Mouse (Mus musculus) neural tube, embryonic 11.5 days (tissue): ENCODE measurements around the gene Capn5. TPM values are rescaled to one million over a fixed set of nuclear protein-coding genes. Genes with fewer than 3 reads are reported as not detected.
"Not testable (repeated sequence)": the region's sequence is repeated elsewhere in the genome, so short reads cannot be mapped to it uniquely, and the experiment has no call there.

Experiments used
- ATAC-seq: fragments of 200-750 bp; cut with Nextera tagmentation; 2 replicates; pipeline ENCODE4 v1.8.0; 2017; ENCODE audit warnings: moderate number of reproducible peaks, mild to moderate bottlenecking, moderate TSS enrichment, moderate library complexity; ENCODE audit not compliant: insufficient read depth, low FRiP score, low TSS enrichment
- DNase-seq: peaks from one replicate; pipeline ENCODE4 v3.0.0-alpha.2; 2015; ENCODE audit warnings: low spot score
- H3K27ac ChIP-seq: fragments of 300-500 bp; sonication (generic); 2 replicates; pipeline ENCODE4 v1.5.1; 2014; ENCODE audit warnings: low read depth, mild to moderate bottlenecking, low read length
- H3K27me3 ChIP-seq: fragments of 300-500 bp; sonication (generic); 2 replicates; pipeline ENCODE4 v1.6.1; 2014; ENCODE audit warnings: mild to moderate bottlenecking, low read length, mixed read lengths; ENCODE audit not compliant: control insufficient read depth, insufficient read depth
- H3K36me3 ChIP-seq: fragments of 300-500 bp; sonication (generic); 2 replicates; pipeline ENCODE4 v1.6.1; 2014; ENCODE audit warnings: mild to moderate bottlenecking, low read length, moderate library complexity, mixed read lengths; ENCODE audit not compliant: control insufficient read depth, insufficient read depth
- H3K4me1 ChIP-seq: fragments of 300-500 bp; sonication (generic); 2 replicates; pipeline ENCODE4 v1.6.1; 2014; ENCODE audit warnings: low read length, mixed read lengths; ENCODE audit not compliant: control insufficient read depth, insufficient read depth
- H3K4me2 ChIP-seq: fragments of 300-500 bp; sonication (generic); 2 replicates; pipeline ENCODE4 v1.6.1; 2014; ENCODE audit warnings: low read depth, mild to moderate bottlenecking, moderate library complexity
- H3K4me3 ChIP-seq: fragments of 300-500 bp; sonication (generic); 2 replicates; pipeline ENCODE4 v1.5.1; 2014; ENCODE audit warnings: low read depth, low read length
- H3K9ac ChIP-seq: fragments of 300-500 bp; sonication (generic); 2 replicates; pipeline ENCODE4 v1.6.1; 2014; ENCODE audit warnings: mild to moderate bottlenecking, low read length
- H3K9me3 ChIP-seq: fragments of 300-500 bp; sonication (generic); 2 replicates; pipeline ENCODE4 v1.6.1; 2016; ENCODE audit warnings: low read length; ENCODE audit not compliant: control insufficient read depth
- WGBS: fragments of 180-500 bp; shearing (Covaris S2); extraction: QIAGEN DNeasy Blood & Tissue Kit; methylation state at CpG from one replicate; pipeline ENCODE4 v1.1.7; 2014; 5-methylcytosine and 5-hydroxymethylcytosine counted together
- polyA plus RNA-seq: library from polyadenylated mRNA; unstranded; fragments of >200 nt; fragmentation: Nextera tagmentation; extraction: Ambion mirVana; gene quantifications from 2 replicates; pipeline ENCODE4 v1.2.1, GENCODE M21; 2014

Gene Capn5
- polyA plus RNA-seq, 1 experiment from 2014 or later: 8.0 TPM

DNA sequence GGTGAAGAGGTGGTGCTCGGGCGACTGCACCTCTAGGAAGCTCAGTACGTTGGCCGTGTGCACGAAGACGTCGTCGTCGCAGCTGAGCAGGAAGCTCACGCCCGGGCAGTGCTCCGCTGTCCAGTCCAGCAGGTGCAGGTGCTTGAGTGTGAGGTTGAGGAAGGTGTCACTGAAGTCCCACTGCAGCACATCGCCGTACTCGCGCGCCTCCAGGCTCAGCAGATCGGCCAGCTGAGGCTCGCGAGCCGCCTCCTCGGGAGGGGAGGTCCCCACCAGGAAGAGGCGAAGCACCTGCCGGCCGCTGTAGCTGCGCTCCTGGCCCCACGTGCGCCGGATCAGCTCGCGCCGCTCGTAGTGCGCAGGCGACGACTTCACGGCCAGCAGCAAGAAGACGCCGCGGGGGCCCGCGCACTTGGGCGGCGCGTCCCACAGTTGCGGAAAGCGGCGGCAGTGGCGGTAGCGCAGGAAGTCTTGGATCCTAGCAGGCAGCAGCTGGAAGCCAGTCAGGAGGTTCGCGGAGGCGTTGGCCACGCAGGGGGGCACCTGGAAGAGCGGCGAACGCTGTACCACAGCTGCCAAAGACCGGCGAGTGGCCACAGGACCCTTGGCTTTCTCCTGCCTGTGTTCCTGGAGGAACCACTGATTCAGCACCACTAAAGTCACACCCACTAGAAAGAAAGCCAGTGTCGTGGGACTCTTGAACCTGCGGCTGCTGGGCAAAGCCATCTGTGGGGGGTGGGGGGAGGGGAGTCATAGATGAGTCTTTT, 16.1 kb upstream of the Capn5 start:
- 2% methylated on average over 61 of the region's 61 CpGs for WGBS
- Histone ChIP-seq H3K4me1 (peaks cover 10% of the 10 kb centered on the region), H3K36me3 (no peaks in the 10 kb centered on the region), H3K4me2 (peak overlapping the region; percentile 70), H3K4me3 (peak overlapping the region; percentile 39), H3K27me3 (peaks cover 47% of the 10 kb centered on the region), H3K9ac (no peak overlapping the region; the same call in 1 of the 2 replicates), H3K27ac (no peak overlapping the region), H3K9me3 (no peaks in the 10 kb centered on the region)
- peak; percentile 45 for ATAC-seq
- DNase-seq: peak; percentile 59

DNA sequence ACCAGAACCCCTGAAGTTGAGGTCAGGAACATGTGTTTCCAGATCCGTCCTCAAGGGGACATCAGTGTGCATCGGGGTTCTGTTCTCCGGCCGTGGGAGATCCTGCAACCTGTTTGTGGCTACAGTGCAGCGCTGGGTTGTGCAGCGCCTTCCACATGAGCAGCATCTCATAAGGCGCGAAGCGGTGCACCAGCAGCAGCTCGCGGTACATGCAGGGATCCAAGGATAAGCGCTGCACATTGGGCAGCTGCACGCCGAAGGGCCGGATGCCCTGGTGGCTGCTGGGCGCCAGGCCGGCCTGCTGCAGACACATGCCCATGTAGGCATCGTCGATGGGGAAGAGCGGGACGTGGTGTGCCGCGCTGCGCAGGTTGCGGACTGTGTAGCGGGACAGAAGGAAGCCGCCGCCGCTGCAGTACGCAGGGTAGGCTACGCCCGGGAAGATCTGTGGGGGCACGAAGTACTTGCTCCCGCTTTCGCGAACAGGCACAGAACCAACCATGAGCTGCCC, 15.5 kb upstream of the Capn5 start:
- peak; percentile 64 for DNase-seq
- WGBS: 7% methylated on average over 36 of the region's 36 CpGs
- Histone ChIP-seq H3K36me3 (no peaks in the 10 kb centered on the region), H3K27me3 (peaks cover 47% of the 10 kb centered on the region), H3K9ac (no peak overlapping the region; the same call in 1 of the 2 replicates), H3K4me3 (peak overlapping the region; percentile 39), H3K27ac (no peak overlapping the region), H3K9me3 (no peaks in the 10 kb centered on the region), H3K4me2 (peak overlapping the region; percentile 70), H3K4me1 (peaks cover 10% of the 10 kb centered on the region)
- ATAC-seq: peak; percentile 71

DNA sequence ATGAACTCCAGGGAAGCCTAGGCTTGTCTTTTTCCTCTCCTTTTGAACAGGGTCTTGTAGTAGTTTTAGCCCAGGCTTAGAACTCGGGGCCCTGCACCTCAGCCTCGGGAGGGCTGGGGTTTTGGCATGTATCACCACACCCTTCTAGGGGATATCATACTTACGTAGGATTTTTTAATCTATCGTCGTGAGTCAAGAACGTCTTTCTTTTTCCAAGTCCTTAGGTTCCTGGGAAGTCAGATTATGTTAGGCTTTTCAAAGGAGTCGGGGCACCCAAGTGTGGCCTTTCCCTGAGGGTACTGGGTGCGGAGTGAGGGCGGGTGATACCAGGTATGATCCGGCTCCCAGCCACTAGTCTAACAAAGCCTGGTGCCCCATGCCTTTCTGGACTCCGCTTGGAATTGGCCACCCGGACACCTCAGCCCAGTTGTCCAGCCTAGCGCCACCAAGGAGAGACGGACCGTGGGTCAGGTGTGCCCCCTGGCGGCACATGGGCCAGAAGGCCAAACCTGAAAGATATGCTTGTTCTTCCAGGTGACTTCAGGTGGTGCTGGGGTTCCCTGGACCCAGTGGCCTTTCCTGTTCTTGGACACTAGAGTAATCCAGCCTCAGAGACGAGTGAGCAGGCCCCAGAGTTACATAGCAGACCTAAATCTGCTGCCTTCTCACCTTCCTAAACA, 13.6 kb upstream of the Capn5 start:
- H3K9ac ChIP-seq: no peak overlapping the region
- H3K4me1 ChIP-seq: peaks cover 10% of the 10 kb centered on the region
- no peaks in the 10 kb centered on the region for H3K36me3 ChIP-seq
- ATAC-seq (no peak), DNase-seq (no peak)
- H3K9me3 ChIP-seq: no peaks in the 10 kb centered on the region
- no peak overlapping the region for H3K4me3 ChIP-seq
- H3K27me3 ChIP-seq: peaks cover 47% of the 10 kb centered on the region
- WGBS: 60% methylated on average over 17 of the region's 17 CpGs
- no peak overlapping the region for H3K4me2 ChIP-seq
- H3K27ac ChIP-seq: no peak overlapping the region

DNA sequence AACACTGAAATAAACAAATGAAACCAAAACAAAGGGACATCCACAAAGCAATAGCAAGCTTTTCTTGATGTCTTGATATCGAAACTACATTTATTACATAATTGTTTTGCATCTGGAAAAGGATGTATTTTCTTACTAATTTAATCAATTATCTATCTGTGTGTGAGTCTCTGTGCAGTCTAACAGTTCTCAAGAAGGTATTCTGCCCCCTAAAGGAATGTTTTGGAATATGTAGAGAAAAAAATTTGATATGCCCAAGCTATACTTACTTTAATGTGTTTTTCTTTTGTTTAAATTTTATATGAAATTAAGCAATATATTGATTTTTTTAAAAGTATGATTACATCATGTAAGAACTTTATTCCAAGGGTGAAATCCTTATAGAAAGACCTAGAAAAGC, 12.5 kb upstream of the Capn5 start:
- Histone ChIP-seq H3K36me3 (no peaks in the 10 kb centered on the region), H3K9ac (no peak overlapping the region), H3K27ac (no peak overlapping the region), H3K4me2 (no peak overlapping the region), H3K27me3 (peaks cover 38% of the 10 kb centered on the region), H3K4me3 (no peak overlapping the region), H3K9me3 (no peaks in the 10 kb centered on the region), H3K4me1 (peaks cover 10% of the 10 kb centered on the region)
- ATAC-seq (no peak), DNase-seq (no peak)
- WGBS: 89% methylated on average over 1 of the region's 1 CpGs

DNA sequence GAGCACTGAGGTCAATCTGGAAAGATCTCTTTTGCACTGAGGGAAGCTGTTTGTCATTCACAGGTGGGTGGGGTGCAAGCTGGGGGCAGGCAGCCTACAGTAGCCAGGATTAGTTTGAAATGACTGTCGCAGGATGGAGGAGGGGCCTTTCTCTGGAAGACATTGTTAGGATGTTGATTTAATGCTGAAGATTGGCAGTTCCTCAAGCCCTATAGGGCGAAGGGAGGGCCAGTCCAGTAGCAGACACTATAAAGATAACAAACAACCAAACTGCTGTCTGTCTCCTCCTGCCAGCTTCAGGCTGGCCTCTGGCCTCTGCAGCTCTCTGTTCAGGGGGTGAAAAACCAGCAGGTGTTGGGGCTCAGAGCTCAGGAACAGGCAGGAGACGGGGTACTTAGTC, 11.7 kb upstream of the Capn5 start:
- no peak overlapping the region for H3K4me2 ChIP-seq
- H3K9ac ChIP-seq: no peak overlapping the region
- no peak for DNase-seq
- ATAC-seq: no peak
- no peaks in the 10 kb centered on the region for H3K9me3 ChIP-seq
- no peaks in the 10 kb centered on the region for H3K36me3 ChIP-seq
- H3K27me3 ChIP-seq: peaks cover 30% of the 10 kb centered on the region
- peaks cover 14% of the 10 kb centered on the region for H3K4me1 ChIP-seq
- 39% methylated on average over 3 of the region's 3 CpGs for WGBS
- no peak overlapping the region for H3K27ac ChIP-seq
- H3K4me3 ChIP-seq: no peak overlapping the region

DNA sequence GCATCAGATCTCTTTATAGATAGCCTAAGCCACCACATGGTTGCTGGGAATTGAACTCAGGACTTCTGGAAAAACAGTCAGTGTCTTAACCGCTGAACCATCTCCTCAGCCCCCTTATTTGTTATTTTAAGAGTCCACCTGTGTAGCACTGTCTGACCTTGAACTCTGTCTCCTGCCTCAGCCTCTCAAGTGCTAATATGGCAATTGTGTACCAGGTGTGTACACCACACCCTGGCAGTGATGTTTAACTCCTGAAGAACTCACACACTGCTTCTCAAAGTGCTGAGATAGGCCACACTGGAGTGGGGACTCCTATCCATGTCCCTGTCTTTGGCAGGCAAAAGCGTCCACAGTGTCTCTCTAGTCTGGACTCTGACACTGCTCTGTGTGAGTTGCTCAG, 10.6 kb upstream of the Capn5 start:
- Histone ChIP-seq H3K27me3 (peaks cover 19% of the 10 kb centered on the region), H3K4me3 (no peak overlapping the region), H3K9ac (no peak overlapping the region), H3K4me1 (peaks cover 6% of the 10 kb centered on the region), H3K36me3 (no peaks in the 10 kb centered on the region), H3K4me2 (no peak overlapping the region), H3K9me3 (no peaks in the 10 kb centered on the region), H3K27ac (no peak overlapping the region)
- DNase-seq (no peak), ATAC-seq (no peak)
- 87% methylated on average over 2 of the region's 2 CpGs for WGBS

DNA sequence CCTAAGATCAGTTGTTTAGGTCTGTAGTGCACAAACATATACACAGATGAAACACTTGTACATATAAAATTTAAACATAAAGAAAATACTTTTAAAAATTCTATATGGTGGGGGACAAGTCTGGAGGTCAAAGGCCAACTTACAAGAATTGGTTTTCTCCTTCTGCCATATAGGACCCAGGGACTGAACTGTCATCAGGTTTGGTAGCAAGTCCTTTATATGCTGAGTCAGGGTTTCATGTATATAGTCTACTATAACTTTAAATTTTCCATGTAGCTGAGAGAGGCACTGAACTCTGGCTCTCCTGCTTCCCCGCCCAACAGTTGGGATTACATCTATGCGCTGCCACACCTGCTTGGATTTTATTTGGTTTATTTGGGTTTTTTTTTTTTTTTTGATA, 10.2 kb upstream of the Capn5 start:
- peaks cover 15% of the 10 kb centered on the region for H3K27me3 ChIP-seq
- no peak overlapping the region for H3K4me2 ChIP-seq
- H3K4me3 ChIP-seq: no peak overlapping the region
- DNase-seq (no peak), ATAC-seq (no peak)
- H3K27ac ChIP-seq: no peak overlapping the region
- H3K9ac ChIP-seq: no peak overlapping the region
- WGBS: 98% methylated on average over 2 of the region's 2 CpGs
- peaks cover 4% of the 10 kb centered on the region; the same call in 1 of the 2 replicates for H3K4me1 ChIP-seq
- H3K9me3 ChIP-seq: no peaks in the 10 kb centered on the region
- no peaks in the 10 kb centered on the region for H3K36me3 ChIP-seq

DNA sequence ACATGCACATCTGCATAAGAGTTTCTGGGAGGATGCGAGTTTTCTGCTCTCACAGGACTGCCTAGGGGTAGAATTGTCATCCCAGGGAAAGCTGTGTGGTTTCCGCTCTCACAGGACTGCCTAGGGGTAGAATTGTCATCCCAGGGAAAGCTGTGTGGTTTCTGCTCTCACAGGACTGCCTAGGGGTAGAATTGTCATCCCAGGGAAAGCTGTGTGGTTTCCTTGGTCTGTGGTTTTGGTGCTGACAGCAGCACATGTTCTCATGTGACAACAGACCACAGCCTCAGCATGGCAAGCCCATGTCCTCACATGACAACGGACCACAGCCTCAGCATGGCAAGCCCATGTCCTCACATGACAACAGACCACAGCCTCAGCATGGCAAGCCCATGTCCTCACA, 9.3 kb upstream of the Capn5 start:
- WGBS: 68% methylated on average over 3 of the region's 3 CpGs
- H3K4me1 ChIP-seq, H3K4me2 ChIP-seq, H3K27me3 ChIP-seq, H3K9ac ChIP-seq, DNase-seq, ATAC-seq, H3K4me3 ChIP-seq, H3K9me3 ChIP-seq, H3K36me3 ChIP-seq: not testable (repeated sequence)
- H3K27ac ChIP-seq: 0 out of 2 replicates have a peak overlapping the region, but pooled peaks have one; percentile 24
